Mouse (Mus musculus): ENCODE data around the gene Tmem235.

Tmem235 gene

DNA sequence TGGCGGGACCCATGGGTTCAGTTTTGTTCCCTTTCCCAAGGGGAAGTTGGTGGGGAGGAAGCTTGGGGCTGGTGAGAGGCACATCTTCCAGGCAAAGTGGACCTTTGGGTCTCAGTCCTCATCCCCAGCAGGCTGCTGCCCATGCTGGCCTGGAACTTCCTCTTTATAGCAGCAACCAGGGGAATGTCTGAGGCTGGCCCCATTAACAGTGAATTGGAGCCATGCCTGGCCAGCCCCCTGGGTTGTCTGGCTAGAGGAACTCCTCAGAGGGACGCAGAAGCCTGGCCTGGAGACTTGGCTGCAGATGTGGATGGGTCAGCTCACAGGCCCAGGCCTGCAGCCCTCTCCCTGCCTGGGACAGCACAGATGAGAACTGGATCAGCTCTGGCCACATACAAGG lies 4.3 kb downstream of the Tmem235 start:
- no peak for DNase-seq (ENCODE audit: low spot score in 2 of 2)

GRCm38 (mm10) chr11:117865988-117866387 lies 5.4 kb downstream of the Tmem235 start:
- no peak for DNase-seq (ENCODE audit: low spot score in 2 of 2)

DNA sequence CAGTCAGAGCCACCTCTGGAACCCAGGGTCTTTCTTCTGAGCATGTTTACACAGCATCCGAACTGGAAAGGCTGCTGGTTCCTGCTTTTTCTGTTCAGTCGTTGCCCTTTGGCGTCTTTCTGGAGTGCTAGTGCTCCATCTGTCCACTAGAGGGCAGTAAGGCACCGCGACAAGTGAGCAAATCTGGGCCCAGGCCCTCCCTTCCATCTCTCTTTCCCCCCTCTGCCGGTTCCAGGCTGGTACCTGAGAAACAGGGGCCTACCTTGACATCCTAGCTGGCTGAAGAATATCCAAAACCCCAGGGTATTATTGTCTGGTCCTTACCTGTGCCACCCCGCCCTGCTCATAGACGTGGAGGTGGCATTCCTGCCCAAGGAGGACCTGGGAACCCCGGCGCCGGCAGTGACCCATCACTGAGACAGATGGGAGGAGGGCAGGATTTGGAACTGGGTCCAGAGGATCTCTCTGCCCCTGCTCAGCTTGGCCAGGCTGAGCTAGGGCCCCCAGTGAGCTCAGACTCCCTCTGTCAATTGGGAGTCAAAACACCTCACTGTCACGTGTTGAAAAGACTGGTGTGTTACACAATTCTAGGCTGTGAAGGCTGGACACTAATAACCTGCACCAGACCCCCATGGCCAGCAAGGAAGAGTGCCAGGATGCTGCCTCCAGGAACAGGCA lies 10.3 kb downstream of the Tmem235 start:
- peak; percentile 64 to 81 for DNase-seq (ENCODE audit: low spot score in 2 of 2)

- no peak for DNase-seq (ENCODE audit: low spot score in 2 of 2)
Measured at GRCm38 (mm10) chr11:117871376-117871775, 10.8 kb downstream of the Tmem235 start.

DNA sequence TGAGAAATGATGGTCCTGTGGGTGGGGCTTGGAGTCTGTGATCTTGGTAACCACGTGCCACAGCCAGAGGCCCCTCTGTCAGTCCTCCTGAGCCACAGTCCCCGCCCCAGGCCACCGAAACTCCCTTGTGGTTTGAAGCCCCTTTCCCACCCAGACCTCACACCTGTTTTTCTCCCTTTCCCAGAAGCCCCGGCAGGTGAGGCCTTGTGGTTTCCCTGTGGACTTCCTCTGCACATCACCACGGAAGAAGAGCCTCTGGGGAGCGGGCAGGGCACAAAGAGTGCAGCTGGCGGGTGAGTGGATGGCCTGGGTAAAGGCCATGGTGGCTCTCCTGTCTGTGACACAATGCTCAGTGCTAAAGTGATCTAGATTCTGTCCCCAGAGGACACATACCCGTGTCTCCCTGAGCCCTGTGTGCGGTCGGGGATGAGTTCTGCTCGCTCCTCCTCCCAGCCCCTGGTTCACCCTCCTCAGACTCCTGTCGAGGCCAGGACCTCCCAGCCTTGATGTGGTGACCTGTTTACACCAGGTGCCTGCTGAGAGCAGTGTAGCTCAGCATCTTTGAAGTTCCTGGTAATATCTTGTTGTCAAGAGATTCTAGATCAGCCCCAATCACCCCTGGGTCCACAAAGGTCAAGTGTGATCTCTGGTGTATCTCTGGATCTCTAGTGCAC lies 11.5 kb downstream of the Tmem235 start:
- no peak for DNase-seq (ENCODE audit: low spot score in 2 of 2)

DNA sequence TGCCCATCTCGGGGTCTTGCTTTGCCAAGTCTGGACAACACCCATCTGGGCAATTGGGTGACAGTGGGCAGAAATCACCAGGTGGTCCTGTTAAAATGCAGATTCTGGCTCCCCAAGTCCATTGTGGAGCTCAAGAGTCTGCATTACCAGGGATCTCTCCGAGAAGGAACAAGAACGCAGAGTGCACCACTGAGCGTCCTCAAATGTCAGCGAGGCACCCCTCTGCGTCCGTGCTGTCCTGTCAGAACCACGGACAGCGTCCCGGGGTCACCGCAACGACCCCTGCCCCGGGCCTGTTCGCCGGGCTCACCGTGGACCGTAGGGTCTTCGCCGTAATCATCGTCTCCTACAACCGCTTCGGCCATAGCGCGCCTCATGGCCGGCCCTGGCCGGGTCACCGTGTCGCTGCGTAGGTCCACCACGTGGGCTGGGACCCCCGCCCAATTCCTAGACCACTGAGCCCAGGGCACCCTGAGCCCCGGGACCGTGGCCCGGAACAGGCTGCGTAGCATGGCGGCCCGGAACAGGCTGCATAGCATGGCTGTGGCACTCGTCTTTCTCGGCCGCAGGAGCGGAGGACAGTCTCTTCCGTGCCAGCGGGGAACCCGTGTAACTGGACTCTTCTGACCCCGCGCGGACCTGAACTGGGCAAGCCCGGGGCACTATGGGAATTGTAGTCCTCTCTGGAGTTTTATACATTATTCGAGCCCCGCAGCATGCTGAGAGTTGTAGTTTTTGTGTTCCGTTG lies 12.5 kb downstream of the Tmem235 start, which contains the start of gene Tha1:
Gene Tha1, minus strand, starts transcription at position 621 of the 748 bp plus-strand sequence.
- peak; percentile 51 to 74 for DNase-seq (ENCODE audit: low spot score in 2 of 2)

- DNase-seq (ENCODE audit: low spot score in 2 of 2) = no peak
Measured at GRCm38 (mm10) chr11:117874419-117874818, 13.9 kb downstream of the Tmem235 start.

GRCm38 (mm10) chr11:117875681-117876080 lies 15.1 kb downstream of the Tmem235 start:
- no peak for DNase-seq (ENCODE audit: low spot score in 2 of 2)

- peak in 1 of 2 experiments; percentile 66 for DNase-seq (ENCODE audit: low spot score in 2 of 2)
Measured at GRCm38 (mm10) chr11:117877917-117878745, 17.6 kb downstream of the Tmem235 start.

GRCm38 (mm10) chr11:117878892-117879291 lies 18.3 kb downstream of the Tmem235 start:
- DNase-seq (ENCODE audit: low spot score in 2 of 2) = no peak

DNA sequence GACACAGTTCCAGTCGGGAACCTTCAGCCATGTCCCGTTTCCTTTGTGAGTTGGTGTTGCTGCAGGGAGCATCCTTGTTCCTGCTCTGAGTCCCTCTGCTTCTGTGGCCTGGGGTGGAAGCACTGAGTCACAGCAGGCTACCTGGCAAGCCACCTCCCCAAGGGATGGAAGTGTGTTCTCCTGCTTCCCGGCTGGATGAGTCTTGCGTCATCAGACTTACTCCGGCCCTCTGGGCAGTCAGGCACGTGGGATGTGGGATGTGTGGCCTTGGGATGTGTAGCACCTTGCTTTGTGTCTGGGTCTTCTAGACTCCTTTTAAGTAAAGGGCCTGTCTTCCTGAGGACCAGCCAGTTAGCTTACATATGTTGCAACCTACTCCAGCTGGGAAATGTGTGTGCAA lies 19.1 kb downstream of the Tmem235 start:
- DNase-seq (ENCODE audit: low spot score in 2 of 2) = no peak

DNA sequence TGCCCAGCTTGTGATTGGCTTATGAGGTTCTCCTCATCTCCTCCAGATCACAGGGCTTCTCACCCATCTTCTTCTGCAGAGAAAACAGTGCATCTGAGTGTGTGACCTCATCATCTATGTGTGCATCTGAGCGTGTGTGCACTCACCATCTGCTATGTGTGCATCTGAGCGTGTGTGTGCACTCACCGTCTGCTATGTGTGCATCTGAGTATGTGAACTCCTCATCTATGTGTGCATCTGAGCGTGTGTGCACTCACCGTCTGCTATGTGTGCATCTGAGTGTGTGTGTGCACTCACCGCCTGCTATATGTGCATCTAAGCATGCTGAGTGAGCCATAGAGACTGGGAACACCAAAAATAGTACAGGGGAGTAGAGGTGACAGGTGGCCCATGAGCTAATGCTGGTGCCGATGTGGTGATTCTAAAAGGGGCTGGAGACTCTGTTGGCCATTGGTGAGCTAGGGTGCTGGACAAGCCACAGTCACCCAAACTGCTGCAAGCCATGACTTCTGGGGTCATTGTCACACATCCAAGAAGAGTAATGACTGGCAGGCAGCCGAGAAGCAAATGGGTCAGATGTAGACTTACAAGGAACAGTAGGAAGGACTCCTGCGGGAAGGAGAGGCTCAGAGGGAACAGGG lies 19.9 kb downstream of the Tmem235 start:
- DNase-seq (ENCODE audit: low spot score in 2 of 2) = peak in 1 of 2 experiments; percentile 50

DNA sequence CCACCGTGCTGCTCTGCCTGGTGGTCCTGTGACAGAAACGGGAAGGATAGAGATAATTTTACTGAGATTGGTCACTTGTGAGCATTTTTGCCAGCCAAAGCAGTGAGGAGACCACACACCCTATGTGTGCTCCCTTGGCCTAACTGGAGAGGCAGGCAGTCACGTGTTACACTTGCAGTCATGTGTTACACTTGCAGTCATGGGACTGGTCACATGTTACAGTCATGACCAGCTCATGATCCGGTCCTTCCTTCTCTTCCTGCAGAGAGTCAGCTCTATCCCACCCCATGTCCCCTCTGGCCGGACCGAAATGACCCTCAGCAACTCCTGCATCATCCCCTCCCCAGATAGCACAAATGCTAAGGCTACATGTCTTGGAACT lies 20.4 kb downstream of the Tmem235 start:
- no peak for DNase-seq (ENCODE audit: low spot score in 2 of 2)

DNA sequence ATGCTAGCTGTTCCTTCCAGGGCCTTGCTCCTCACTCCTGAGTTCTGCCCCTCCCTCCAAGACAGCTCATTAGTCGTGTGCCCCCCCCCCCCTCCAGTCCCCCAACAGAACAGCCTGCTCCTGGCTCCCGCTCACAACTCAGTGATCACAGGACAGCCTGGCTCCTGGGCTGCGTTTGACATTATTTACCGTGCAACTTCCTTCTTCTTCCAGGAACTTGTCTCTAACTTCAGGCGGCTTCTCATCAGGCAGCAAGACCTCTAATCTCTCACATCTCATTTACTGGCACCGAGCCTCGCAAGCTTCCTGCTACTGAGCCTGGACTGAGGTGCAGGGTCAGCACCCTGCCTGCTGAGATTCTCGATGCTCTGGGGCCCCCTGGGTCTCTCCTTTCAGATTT lies 21.2 kb downstream of the Tmem235 start:
- DNase-seq (ENCODE audit: low spot score in 2 of 2) = no peak

GRCm38 (mm10) chr11:117882208-117882607 lies 21.7 kb downstream of the Tmem235 start:
- DNase-seq (ENCODE audit: low spot score in 2 of 2) = no peak

- no peak for DNase-seq (ENCODE audit: low spot score in 2 of 2)
Measured at GRCm38 (mm10) chr11:117886000-117886399, 25.4 kb downstream of the Tmem235 start.

GRCm38 (mm10) chr11:117888168-117888852 lies 27.8 kb downstream of the Tmem235 start:
- no peak for DNase-seq (ENCODE audit: low spot score in 2 of 2)

GRCm38 (mm10) chr11:117888853-117889822 lies 28.6 kb downstream of the Tmem235 start:
- no peak for DNase-seq (ENCODE audit: low spot score in 2 of 2)

GRCm38 (mm10) chr11:117889887-117890340 lies 29.4 kb downstream of the Tmem235 start:
- no peak for DNase-seq (ENCODE audit: low spot score in 2 of 2)
